Mouse (Mus musculus) heart, adult 18-20 months (tissue): Measurements from ENCODE around the gene Aoc1. TPM values are rescaled to one million over a fixed set of nuclear protein-coding genes. Genes with fewer than 3 reads are reported as not detected.

Experiments used
- DNase-seq, 2 experiments: peaks; one replicate each; pipeline ENCODE4 v3.0.0; 2021 to 2022; ENCODE audit warnings: mixed read lengths in 1 of 2
- long read RNA-seq, 2 experiments: library from polyadenylated mRNA; stranded (forward); transcript quantifications; one replicate each; pipeline ENCODE4 v2.0.0; 2021
- total RNA-seq, 2 experiments: library from RNA; stranded (reverse); gene quantifications; 2 replicates each; pipeline ENCODE4 v1.2.3; 2021

The Aoc1 gene
- not detected for total RNA-seq
- long read RNA-seq, experiment 1: 0 reads
- long read RNA-seq, experiment 2: 0 reads

- DNase-seq: no peak
Observed at GRCm38 (mm10) chr6:48872596-48872995, at the start of gene Aoc1. Gene Aoc1 (plus strand): TSS chr6:48872896.

- DNase-seq: peak in 1 of 2 experiments; percentile 28
Observed at GRCm38 (mm10) chr6:48825016-48825415, 47.7 kb upstream of the Aoc1 start.

GRCm38 (mm10) chr6:48828976-48829375, 43.7 kb upstream of the Aoc1 start:
- no peak for DNase-seq

- DNase-seq: peak in 1 of 2 experiments; percentile 37
Observed at GRCm38 (mm10) chr6:48829651-48830050, 43.0 kb upstream of the Aoc1 start.

GRCm38 (mm10) chr6:48830241-48830640, 42.5 kb upstream of the Aoc1 start:
- peak in 1 of 2 experiments; percentile 25 for DNase-seq

GRCm38 (mm10) chr6:48831141-48831540, 41.6 kb upstream of the Aoc1 start:
- DNase-seq: no peak

GRCm38 (mm10) chr6:48832426-48832825, 40.3 kb upstream of the Aoc1 start:
- no peak for DNase-seq

GRCm38 (mm10) chr6:48833515-48833914, 39.2 kb upstream of the Aoc1 start:
- no peak for DNase-seq

GRCm38 (mm10) chr6:48835241-48835640, 37.5 kb upstream of the Aoc1 start:
- DNase-seq: no peak

- no peak for DNase-seq
Observed at GRCm38 (mm10) chr6:48836146-48836545, 36.5 kb upstream of the Aoc1 start.

GRCm38 (mm10) chr6:48837516-48837915, 35.2 kb upstream of the Aoc1 start:
- DNase-seq: no peak

- no peak for DNase-seq
Observed at GRCm38 (mm10) chr6:48838321-48839080, 34.2 kb upstream of the Aoc1 start.

GRCm38 (mm10) chr6:48840371-48840969, 32.2 kb upstream of the Aoc1 start, which contains the start of gene Tmem176a:
Gene Tmem176a (plus strand): TSS chr6:48840919.
- DNase-seq: peak; percentile 58 to 65

- DNase-seq: peak; percentile 93 to 94
Observed at GRCm38 (mm10) chr6:48840973-48841625, 31.6 kb upstream of the Aoc1 start, which contains the start of gene Tmem176b. Gene Tmem176b (minus strand): TSS chr6:48841496.

GRCm38 (mm10) chr6:48842111-48842842, 30.4 kb upstream of the Aoc1 start:
- peak; percentile 48 to 67 for DNase-seq

GRCm38 (mm10) chr6:48845086-48845485, 27.6 kb upstream of the Aoc1 start:
- no peak for DNase-seq

GRCm38 (mm10) chr6:48851820-48852491, 20.7 kb upstream of the Aoc1 start:
- DNase-seq: peak; percentile 66 to 79

- no peak for DNase-seq
Observed at GRCm38 (mm10) chr6:48854155-48854554, 18.5 kb upstream of the Aoc1 start.

GRCm38 (mm10) chr6:48857613-48858302, 14.9 kb upstream of the Aoc1 start:
- no peak for DNase-seq

- DNase-seq: peak; percentile 38 to 53
Observed at GRCm38 (mm10) chr6:48860130-48860815, 12.4 kb upstream of the Aoc1 start.
